Mouse (Mus musculus): ENCODE data around the gene Smim1. TPM values are rescaled to one million over a fixed set of nuclear protein-coding genes. Genes with fewer than 3 reads are reported as not detected.

The Smim1 gene
- polyA plus RNA-seq (2012; rRNA removed) (22.4 and 23.9 TPM in 2 replicates), polyA plus RNA-seq (2014; fragmentation: Nextera tagmentation; extraction: Ambion mirVana) (20.6 and 20.7 TPM in 2 replicates)

DNA sequence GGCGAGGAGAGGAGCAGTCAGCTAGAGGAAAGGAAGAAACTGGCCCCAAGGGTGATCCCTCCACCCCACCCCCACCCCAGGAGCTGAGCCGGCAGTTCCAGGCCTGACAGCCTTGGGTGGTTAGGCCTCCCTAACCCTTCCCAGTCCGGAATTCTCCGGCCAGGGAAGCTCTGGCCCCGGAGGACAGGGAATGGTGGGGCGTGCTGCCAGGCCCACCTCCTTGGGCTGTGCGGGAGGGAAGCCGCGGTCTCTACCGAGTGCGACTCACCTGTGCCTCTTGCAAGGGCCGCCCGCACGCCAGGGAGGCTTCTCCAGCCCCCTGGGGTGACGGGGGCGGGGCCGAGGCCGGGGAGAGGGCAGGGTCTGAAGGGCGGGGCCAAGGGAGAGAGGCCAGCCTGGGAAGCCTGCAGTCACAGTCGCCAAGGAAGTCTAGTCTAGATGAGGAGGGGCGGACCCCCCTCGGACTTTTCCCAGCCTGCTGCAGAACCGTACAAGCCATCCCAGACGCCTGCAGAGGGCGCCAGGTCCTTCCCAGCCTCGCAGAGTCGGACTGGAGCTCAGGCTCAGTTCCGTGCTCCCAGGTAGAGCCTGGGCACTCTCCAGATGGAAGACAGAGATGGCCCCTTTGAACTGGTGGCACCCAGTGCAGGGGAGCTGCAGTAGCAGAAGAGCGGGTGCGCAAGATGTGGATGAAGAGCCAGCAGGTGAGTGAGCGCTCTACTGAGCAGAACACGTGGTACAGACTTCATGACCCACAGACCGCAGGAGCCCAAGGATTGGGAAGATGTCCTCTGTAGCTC is at the start of gene Smim1:
Gene Smim1, minus strand, starts transcription at position 590 of the 800 bp plus-strand sequence.
- DNase-seq (ENCODE audit: low spot score), result peak; percentile 54
- ATAC-seq (ENCODE audit: low FRiP score, low read depth), result peak; percentile 53; the same call in 1 of the 2 replicates
- TF ChIP-seq POLR2A (IDR thresholded peaks at IDR 0.05; ENCODE audit: borderline replicate concordance, extremely low read depth, insufficient read depth, insufficient read length), result no peak
- no peaks in the 10 kb centered on the region for H3K9me3 ChIP-seq (ENCODE audit: control insufficient read depth, low read length)
- H3K36me3 ChIP-seq (ENCODE audit: control insufficient read depth, insufficient read depth, low read length), result peaks cover 18% of the 10 kb centered on the region
- peak within 1 kb of the TSS; percentile 48; the same call in 1 of the 2 replicates for H3K9ac ChIP-seq (ENCODE audit: low read depth, low read length, severe bottlenecking)
- H3K4me3 ChIP-seq (replicated peaks; ENCODE audit: low read length), result peak within 1 kb of the TSS; percentile 34
- H3K27me3 ChIP-seq (ENCODE audit: control insufficient read depth, insufficient read depth, low read length), result peaks cover 33% of the 10 kb centered on the region
- H3K27ac ChIP-seq (replicated peaks; ENCODE audit: low read depth, low read length), result no peak within 1 kb of the TSS
- H3K4me1 ChIP-seq (ENCODE audit: control insufficient read depth, insufficient read depth, low read length), result peaks cover 11% of the 10 kb centered on the region
- H3K4me2 ChIP-seq (replicated peaks; ENCODE audit: low read depth, low read length, severe bottlenecking), result peak within 1 kb of the TSS; percentile 59
- WGBS, result 3% methylated on average over 31 of the region's 33 CpGs

DNA sequence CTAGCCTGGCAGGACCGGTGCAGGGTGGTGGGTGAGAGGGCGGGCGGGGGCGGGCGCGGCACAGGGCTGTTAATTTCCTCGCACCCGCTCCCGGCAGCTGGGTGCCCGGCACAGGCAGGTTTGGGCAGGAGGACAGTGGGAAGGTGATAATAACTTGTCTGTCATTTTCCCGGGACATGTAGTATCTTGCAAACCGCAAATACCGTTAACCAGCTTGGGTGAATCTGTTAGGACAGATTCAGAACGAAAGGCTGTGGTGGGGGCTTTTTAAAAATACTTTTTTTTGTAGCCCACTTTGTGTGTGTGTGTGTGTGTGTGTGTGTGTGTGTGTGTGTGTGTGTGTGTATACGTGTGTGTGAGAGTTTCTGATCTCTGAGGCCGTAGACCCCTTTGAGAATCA is 45.9 kb upstream of the Smim1 start:
- H3K9ac ChIP-seq (ENCODE audit: low read depth, low read length, severe bottlenecking), result no peak overlapping the region
- H3K36me3 ChIP-seq (ENCODE audit: control insufficient read depth, insufficient read depth, low read length), result no peaks in the 10 kb centered on the region
- peaks cover 16% of the 10 kb centered on the region for H3K27me3 ChIP-seq (ENCODE audit: control insufficient read depth, insufficient read depth, low read length)
- DNase-seq (ENCODE audit: low spot score), result no peak
- H3K4me1 ChIP-seq (ENCODE audit: control insufficient read depth, insufficient read depth, low read length), result no peaks in the 10 kb centered on the region
- no peak for ATAC-seq (ENCODE audit: low FRiP score, low read depth)
- H3K27ac ChIP-seq (replicated peaks; ENCODE audit: low read depth, low read length), result no peak overlapping the region
- H3K4me2 ChIP-seq (replicated peaks; ENCODE audit: low read depth, low read length, severe bottlenecking), result no peak overlapping the region
- no peaks in the 10 kb centered on the region for H3K9me3 ChIP-seq (ENCODE audit: control insufficient read depth, low read length)
- 15% methylated on average over 12 of the region's 16 CpGs for WGBS
- no peak overlapping the region for H3K4me3 ChIP-seq (replicated peaks; ENCODE audit: low read length)
- no peak for TF ChIP-seq POLR2A (IDR thresholded peaks at IDR 0.05; ENCODE audit: borderline replicate concordance, extremely low read depth, insufficient read depth, insufficient read length)

DNA sequence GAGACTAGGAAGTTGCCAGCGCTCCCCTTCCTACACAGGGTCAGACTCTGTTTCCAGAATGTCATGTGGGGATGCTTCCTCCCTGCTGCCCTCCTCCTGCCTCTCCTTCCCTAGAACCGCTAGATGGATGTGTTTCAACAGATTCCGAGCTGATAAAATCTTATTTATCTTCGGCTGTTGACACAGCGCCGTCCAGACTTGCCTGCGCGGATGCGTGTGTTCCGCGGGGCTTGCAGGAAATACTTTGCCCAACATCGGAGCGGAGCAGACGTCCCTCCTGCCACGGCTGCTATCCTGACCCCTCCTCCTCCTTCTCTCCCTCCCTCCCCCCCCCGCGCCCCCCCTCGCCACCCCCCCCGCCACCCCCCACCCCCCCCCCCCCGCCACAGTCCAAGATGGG is 45.5 kb upstream of the Smim1 start:
- no peaks in the 10 kb centered on the region for H3K9me3 ChIP-seq (ENCODE audit: control insufficient read depth, low read length)
- no peak overlapping the region for H3K4me3 ChIP-seq (replicated peaks; ENCODE audit: low read length)
- H3K36me3 ChIP-seq (ENCODE audit: control insufficient read depth, insufficient read depth, low read length), result no peaks in the 10 kb centered on the region
- no peak for TF ChIP-seq POLR2A (IDR thresholded peaks at IDR 0.05; ENCODE audit: borderline replicate concordance, extremely low read depth, insufficient read depth, insufficient read length)
- H3K4me2 ChIP-seq (replicated peaks; ENCODE audit: low read depth, low read length, severe bottlenecking), result no peak overlapping the region; the same call in 1 of the 2 replicates
- WGBS, result 1% methylated on average over 15 of the region's 20 CpGs
- H3K4me1 ChIP-seq (ENCODE audit: control insufficient read depth, insufficient read depth, low read length), result no peaks in the 10 kb centered on the region
- ATAC-seq (ENCODE audit: low FRiP score, low read depth) (no peak), DNase-seq (ENCODE audit: low spot score) (no peak)
- no peak overlapping the region for H3K9ac ChIP-seq (ENCODE audit: low read depth, low read length, severe bottlenecking)
- no peak overlapping the region for H3K27ac ChIP-seq (replicated peaks; ENCODE audit: low read depth, low read length)
- H3K27me3 ChIP-seq (ENCODE audit: control insufficient read depth, insufficient read depth, low read length), result peaks cover 16% of the 10 kb centered on the region

DNA sequence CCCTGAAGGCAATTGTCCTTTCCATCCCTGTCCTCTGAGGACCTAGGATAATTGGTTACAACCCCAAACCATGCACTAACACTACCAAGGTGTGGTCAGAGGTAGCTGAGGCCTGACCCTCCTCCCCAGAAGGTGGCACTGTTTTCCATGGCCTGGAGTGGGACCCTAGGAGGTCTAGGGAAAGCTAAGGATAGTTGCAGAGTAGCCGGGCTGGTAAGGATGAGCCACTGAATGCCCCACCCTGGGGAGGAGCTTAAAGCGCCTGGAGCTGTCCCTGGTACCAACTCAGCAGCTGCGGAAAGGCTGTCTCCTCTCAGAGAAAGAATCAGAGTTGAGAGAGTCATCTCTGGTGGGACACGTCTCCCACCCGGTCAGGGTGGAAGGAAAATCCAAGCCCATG is 44.9 kb upstream of the Smim1 start:
- peak; percentile 75 for DNase-seq (ENCODE audit: low spot score)
- Histone ChIP-seq H3K27me3 (ENCODE audit: control insufficient read depth, insufficient read depth, low read length) (peaks cover 16% of the 10 kb centered on the region), H3K4me1 (ENCODE audit: control insufficient read depth, insufficient read depth, low read length) (no peaks in the 10 kb centered on the region), H3K4me2 (replicated peaks; ENCODE audit: low read depth, low read length, severe bottlenecking) (no peak overlapping the region), H3K9me3 (ENCODE audit: control insufficient read depth, low read length) (no peaks in the 10 kb centered on the region), H3K9ac (ENCODE audit: low read depth, low read length, severe bottlenecking) (no peak overlapping the region), H3K4me3 (replicated peaks; ENCODE audit: low read length) (no peak overlapping the region), H3K36me3 (ENCODE audit: control insufficient read depth, insufficient read depth, low read length) (no peaks in the 10 kb centered on the region), H3K27ac (replicated peaks; ENCODE audit: low read depth, low read length) (no peak overlapping the region)
- no peak for ATAC-seq (ENCODE audit: low FRiP score, low read depth)
- no peak for TF ChIP-seq POLR2A (IDR thresholded peaks at IDR 0.05; ENCODE audit: borderline replicate concordance, extremely low read depth, insufficient read depth, insufficient read length)
- WGBS, result 2% methylated on average over 5 of the region's 5 CpGs

DNA sequence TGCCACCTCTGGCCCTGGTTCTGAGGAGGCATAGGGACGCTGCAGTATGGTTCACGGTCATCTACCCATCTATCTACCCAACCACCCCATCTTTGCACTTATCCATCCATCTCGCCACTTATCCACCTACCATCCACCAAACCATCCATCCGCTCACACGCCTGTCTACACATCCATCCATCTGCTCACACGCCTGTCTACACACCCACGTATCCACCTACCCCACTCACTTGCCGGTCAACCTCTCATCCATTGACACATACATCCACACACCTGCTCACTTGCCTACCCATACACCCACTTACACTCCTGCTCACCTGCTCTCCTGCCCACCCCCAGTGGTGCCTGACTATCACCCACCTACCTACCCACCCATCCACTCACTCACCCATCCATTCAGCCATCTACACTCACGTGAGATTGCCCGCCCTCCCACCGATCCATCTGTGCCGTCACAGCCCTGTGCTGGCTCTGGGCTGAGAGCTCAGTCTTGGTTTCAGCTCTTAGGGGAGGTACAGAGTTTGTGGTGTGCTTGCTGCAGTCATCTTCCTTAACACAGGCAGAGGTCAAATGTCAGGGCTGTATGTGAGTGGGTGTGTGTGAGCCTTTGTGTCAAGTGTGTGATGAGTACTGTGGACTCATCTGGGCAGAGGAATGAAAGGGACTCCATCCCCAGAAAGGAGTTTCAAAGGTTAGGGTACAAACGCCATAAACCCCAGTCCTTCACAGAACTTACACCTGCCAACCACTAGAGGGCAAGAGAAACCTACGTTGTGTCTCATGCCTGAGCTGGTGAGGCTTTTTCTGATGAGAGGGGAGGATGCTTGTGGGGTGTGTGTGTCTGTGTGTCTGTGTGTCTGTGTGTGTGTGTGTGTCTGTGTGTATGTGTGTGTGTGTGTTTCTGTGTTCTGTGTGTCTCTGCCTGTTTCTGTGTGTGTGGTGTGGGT is 39.1 kb upstream of the Smim1 start:
- Histone ChIP-seq H3K27ac (replicated peaks; ENCODE audit: low read depth, low read length) (no peak overlapping the region), H3K4me1 (ENCODE audit: control insufficient read depth, insufficient read depth, low read length) (no peaks in the 10 kb centered on the region), H3K4me3 (replicated peaks; ENCODE audit: low read length) (no peak overlapping the region), H3K9ac (ENCODE audit: low read depth, low read length, severe bottlenecking) (0 out of 2 replicates have a peak overlapping the region, but pooled peaks have one; percentile 25), H3K9me3 (ENCODE audit: control insufficient read depth, low read length) (no peaks in the 10 kb centered on the region), H3K4me2 (replicated peaks; ENCODE audit: low read depth, low read length, severe bottlenecking) (no peak overlapping the region), H3K27me3 (ENCODE audit: control insufficient read depth, insufficient read depth, low read length) (no peaks in the 10 kb centered on the region), H3K36me3 (ENCODE audit: control insufficient read depth, insufficient read depth, low read length) (no peaks in the 10 kb centered on the region)
- no peak for DNase-seq (ENCODE audit: low spot score)
- peak; percentile 76; the same call in 1 of the 2 replicates for ATAC-seq (ENCODE audit: low FRiP score, low read depth)
- 62% methylated on average over 14 of the region's 14 CpGs for WGBS
- no peak for TF ChIP-seq POLR2A (IDR thresholded peaks at IDR 0.05; ENCODE audit: borderline replicate concordance, extremely low read depth, insufficient read depth, insufficient read length)
